Mouse (Mus musculus): ENCODE measurements around the gene Znhit3.

Gene Znhit3

DNA sequence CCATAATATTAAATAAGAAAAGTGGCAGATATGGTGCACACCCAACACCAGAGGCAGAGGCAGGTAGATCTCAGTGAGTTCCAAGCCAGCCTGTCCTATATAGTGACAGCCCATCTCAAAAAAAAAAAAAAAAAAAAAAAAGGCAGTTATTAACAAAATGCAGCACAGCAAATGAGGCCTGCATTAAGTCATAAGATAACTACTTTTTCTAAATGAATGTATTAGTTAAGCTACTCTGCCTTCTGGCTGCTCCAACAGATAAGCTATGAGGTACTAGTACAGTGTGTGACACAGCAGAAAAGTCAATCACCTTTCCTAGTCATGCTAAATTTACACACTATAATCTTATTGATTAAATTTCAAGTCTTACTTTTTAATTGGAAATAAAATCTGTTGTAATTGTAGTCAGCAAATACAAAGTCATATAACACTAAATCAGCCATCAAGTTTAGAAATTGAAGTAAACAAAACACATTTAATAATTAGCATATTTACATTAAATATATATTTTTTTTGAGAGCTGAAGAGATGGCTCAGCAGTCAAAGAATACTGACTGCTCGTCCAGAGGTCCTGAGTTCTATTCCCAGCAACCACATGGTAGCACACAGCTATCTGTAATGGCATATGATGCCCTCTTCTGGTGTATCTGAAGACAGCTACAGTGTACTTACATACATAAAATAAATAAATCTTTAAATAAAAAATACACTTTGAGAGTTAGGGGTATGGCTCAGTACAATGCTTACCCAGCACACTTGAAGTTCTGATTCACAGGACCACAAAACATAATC, 42.9 kb downstream of the Znhit3 start:
- DNase-seq (ENCODE audit: low spot score in 2 of 2): no peak

GRCm38 (mm10) chr11:84871548-84872069, 44.6 kb downstream of the Znhit3 start:
- no peak for DNase-seq (ENCODE audit: low spot score in 2 of 2)

- no peak for DNase-seq (ENCODE audit: low spot score in 2 of 2)
Observed at GRCm38 (mm10) chr11:84871046-84871445, 45.1 kb downstream of the Znhit3 start.

DNA sequence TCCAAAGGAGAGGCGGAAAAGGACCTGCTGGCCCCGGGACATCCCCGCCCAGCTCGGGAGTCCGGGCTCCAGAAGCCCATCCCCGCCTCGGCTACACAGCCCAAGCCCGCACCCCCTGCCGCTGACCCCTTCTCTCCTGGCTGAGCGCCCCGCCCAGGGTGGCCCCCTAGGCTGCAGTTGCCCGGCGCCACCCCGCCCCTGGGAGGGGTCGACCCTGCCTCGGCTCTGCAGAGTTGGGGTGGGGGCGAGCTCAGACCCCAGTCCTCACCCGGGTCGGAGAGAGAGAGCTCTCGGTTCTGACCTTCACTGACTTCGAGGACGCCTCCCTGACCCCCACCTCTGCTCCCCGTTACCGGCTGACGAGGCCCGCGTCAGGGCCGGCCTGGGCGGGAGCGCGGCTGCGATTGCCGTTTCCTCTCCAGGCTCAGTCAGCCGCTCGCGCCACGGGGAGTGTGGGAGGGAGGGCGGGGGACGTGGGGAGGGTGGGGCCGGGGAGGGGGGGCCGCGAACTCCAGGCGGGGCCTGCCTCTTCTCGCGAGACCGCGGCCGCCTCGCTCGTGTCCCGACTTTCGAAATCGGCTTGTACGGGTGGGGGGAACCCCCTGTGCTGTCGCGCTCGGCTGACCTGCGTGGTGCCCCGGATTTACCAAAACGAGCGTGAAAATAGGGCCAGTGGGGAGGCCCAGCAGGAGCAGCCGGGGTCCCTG, 45.7 kb downstream of the Znhit3 start, which contains the start of gene Ggnbp2:
Gene Ggnbp2 (minus strand): TSS at position 481 of the 707 bp plus-strand sequence.
- DNase-seq (ENCODE audit: low spot score in 2 of 2): peak; percentile 88 to 92

- DNase-seq (ENCODE audit: low spot score in 2 of 2): peak; percentile 81 to 90
Observed at GRCm38 (mm10) chr11:84869537-84870232, 46.5 kb downstream of the Znhit3 start.

- DNase-seq (ENCODE audit: low spot score in 2 of 2): no peak
Observed at GRCm38 (mm10) chr11:84868786-84869259, 47.3 kb downstream of the Znhit3 start.

GRCm38 (mm10) chr11:84867586-84867985, 48.6 kb downstream of the Znhit3 start:
- DNase-seq (ENCODE audit: low spot score in 2 of 2): no peak

- DNase-seq (ENCODE audit: low spot score in 2 of 2): no peak
Observed at GRCm38 (mm10) chr11:84865268-84865667, 50.9 kb downstream of the Znhit3 start.

Measured in spleen, postnatal 14 days (tissue).